Mouse (Mus musculus) intestine, postnatal 0 days (tissue): Measurements from ENCODE around the gene Lrrc51. TPM values are rescaled to one million over a fixed set of nuclear protein-coding genes. Genes with fewer than 3 reads are reported as not detected.

Experiments
- ATAC-seq: fragments of 200-750 bp; cut with Nextera tagmentation; 2 replicates; pipeline ENCODE4 v1.8.0; 2017; ENCODE audit warnings: mild to moderate bottlenecking, moderate TSS enrichment, moderate library complexity
- H3K27ac ChIP-seq: fragments of 300-500 bp; sonication (generic); 2 replicates; pipeline ENCODE4 v1.5.1; 2014; ENCODE audit warnings: mild to moderate bottlenecking, low read depth, low read length, moderate library complexity
- H3K27me3 ChIP-seq: fragments of 300-500 bp; sonication (generic); replicated peaks from 2 replicates; pipeline ENCODE4 v1.6.1; 2014; ENCODE audit warnings: low read length, mixed read lengths; ENCODE audit not compliant: control insufficient read depth, insufficient read depth
- H3K36me3 ChIP-seq: fragments of 300-500 bp; sonication (generic); 2 replicates; pipeline ENCODE4 v1.6.1; 2014; ENCODE audit warnings: mild to moderate bottlenecking, moderate library complexity; ENCODE audit not compliant: control insufficient read depth, insufficient read depth
- H3K4me1 ChIP-seq: fragments of 300-500 bp; sonication (generic); replicated peaks from 2 replicates; pipeline ENCODE4 v1.6.1; 2014; ENCODE audit warnings: antibody characterized with exemption, low read length, mixed read lengths; ENCODE audit not compliant: control insufficient read depth, insufficient read depth
- H3K4me2 ChIP-seq: fragments of 300-500 bp; sonication (generic); replicated peaks from 2 replicates; pipeline ENCODE4 v1.6.1; 2014; ENCODE audit warnings: low read depth, mild to moderate bottlenecking, moderate library complexity
- H3K4me3 ChIP-seq: fragments of 300-500 bp; sonication (generic); 2 replicates; pipeline ENCODE4 v1.5.1; 2014; ENCODE audit warnings: low read depth, low read length
- H3K9ac ChIP-seq: fragments of 300-500 bp; sonication (generic); 2 replicates; pipeline ENCODE4 v1.6.1; 2014; ENCODE audit warnings: mild to moderate bottlenecking, low read depth, low read length
- H3K9me3 ChIP-seq: fragments of 300-500 bp; sonication (generic); 2 replicates; pipeline ENCODE4 v1.6.1; 2016; ENCODE audit warnings: mixed run types; ENCODE audit not compliant: control insufficient read depth
- CTCF ChIP-seq: sonication (generic); IDR thresholded peaks from 2 replicates; pipeline ENCODE4 v1.5.1; 2016; ENCODE audit warnings: low read depth, mild to moderate bottlenecking, control low read depth, antibody characterized with exemption, moderate library complexity
- WGBS: fragments of 180-500 bp; shearing (Covaris S2); extraction: QIAGEN DNeasy Blood & Tissue Kit; methylation state at CpG from one replicate; pipeline ENCODE4 v1.1.7; 2014; 5-methylcytosine and 5-hydroxymethylcytosine counted together
- polyA plus RNA-seq: library from polyadenylated mRNA; unstranded; fragments of >200 nt; fragmentation: Nextera tagmentation; extraction: Ambion mirVana; gene quantifications from 2 replicates; pipeline ENCODE4 v1.2.1, GENCODE M21; 2015

Gene Lrrc51
- polyA plus RNA-seq, 1 experiment from 2014 or later: 3.6 TPM

DNA sequence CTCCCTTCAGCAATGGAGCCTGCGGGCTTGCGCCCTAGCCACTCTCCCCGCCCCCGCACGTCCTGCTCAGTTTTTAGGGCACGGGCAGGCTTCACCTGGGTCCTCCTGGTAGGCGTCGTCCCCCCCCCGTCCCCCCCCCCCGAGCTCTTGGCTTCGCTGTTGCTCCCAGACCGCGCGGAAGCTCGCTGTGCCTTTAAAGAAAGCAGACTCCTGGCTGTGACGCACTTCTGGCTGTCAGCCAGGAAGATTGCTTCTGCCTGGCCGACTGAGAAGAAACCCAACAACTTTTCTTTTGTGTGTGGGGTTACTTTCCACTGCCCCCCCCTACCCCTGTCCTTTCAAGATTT lies 36.7 kb upstream of the Lrrc51 start:
- Histone ChIP-seq H3K27ac (peak overlapping the region; percentile 99), H3K9me3 (no peaks in the 10 kb centered on the region), H3K4me1 (peaks cover 14% of the 10 kb centered on the region), H3K4me3 (peak overlapping the region; percentile 71), H3K9ac (peak overlapping the region; percentile 74), H3K4me2 (peak overlapping the region; percentile 88), H3K27me3 (no peaks in the 10 kb centered on the region), H3K36me3 (no peaks in the 10 kb centered on the region)
- under 1% methylated on average over 13 of the region's 17 CpGs for WGBS
- peak; percentile 74 for ATAC-seq
- no peak for TF ChIP-seq CTCF

GRCm38 (mm10) chr7:101969694-101970428 lies 36.2 kb upstream of the Lrrc51 start:
- TF ChIP-seq CTCF: no peak
- H3K9me3 ChIP-seq: no peaks in the 10 kb centered on the region
- under 1% methylated on average over 45 of the region's 53 CpGs for WGBS
- H3K9ac ChIP-seq: peak overlapping the region; percentile 74
- H3K4me3 ChIP-seq: peak overlapping the region; percentile 71
- H3K4me1 ChIP-seq: peaks cover 14% of the 10 kb centered on the region
- H3K27me3 ChIP-seq: no peaks in the 10 kb centered on the region
- peak; percentile 85 for ATAC-seq
- peak overlapping the region; percentile 88 for H3K4me2 ChIP-seq
- H3K27ac ChIP-seq: peak overlapping the region; percentile 99
- H3K36me3 ChIP-seq: no peaks in the 10 kb centered on the region

DNA sequence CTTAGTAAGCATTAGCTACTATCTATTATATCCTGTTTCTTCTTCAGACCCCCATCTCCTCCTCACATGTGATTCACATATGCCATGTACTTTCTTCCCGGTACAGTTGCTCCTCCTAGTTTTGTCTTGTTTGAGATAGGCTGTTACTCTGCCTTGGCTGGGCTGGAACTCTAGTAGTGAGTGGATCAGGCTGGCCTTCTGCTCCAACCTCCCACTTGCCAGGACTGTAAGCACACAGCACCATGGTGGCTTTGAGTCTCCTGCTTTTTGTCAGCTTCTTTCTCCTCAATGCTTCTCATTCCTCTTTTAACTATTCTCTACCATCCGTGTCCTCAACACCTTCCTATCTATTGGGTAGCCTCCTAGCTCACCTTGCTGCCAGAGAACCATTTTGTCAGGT lies 35.1 kb upstream of the Lrrc51 start:
- Histone ChIP-seq H3K4me2 (peak overlapping the region; percentile 88; the same call in 1 of the 2 replicates), H3K27ac (no peak overlapping the region), H3K4me3 (no peak overlapping the region), H3K9me3 (no peaks in the 10 kb centered on the region), H3K36me3 (no peaks in the 10 kb centered on the region), H3K9ac (no peak overlapping the region), H3K27me3 (no peaks in the 10 kb centered on the region), H3K4me1 (peaks cover 13% of the 10 kb centered on the region)
- WGBS: 60% methylated on average over 2 of the region's 2 CpGs
- no peak for TF ChIP-seq CTCF
- no peak for ATAC-seq

DNA sequence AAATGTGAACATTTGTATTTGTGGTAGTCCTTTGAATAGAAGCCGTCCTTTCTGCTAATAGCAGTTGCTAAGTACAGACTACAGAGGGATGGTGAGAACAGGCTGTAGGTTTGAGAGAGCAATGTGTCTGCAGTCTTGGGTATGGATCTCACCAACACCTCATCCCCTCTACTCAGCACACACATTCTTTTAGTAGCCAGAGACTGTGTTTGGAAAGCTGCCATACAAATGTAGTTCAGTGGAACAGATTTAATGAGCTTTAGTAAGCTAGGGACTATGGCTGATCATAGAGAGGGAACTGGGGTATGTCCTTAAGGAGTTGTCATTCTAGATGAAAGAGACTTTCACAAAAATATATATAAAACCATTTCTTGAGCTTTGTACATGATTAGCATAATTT lies 33.6 kb upstream of the Lrrc51 start:
- Histone ChIP-seq H3K9ac (no peak overlapping the region), H3K4me2 (no peak overlapping the region), H3K27me3 (no peaks in the 10 kb centered on the region), H3K27ac (no peak overlapping the region), H3K4me1 (peaks cover 5% of the 10 kb centered on the region), H3K9me3 (no peaks in the 10 kb centered on the region), H3K4me3 (no peak overlapping the region), H3K36me3 (no peaks in the 10 kb centered on the region)
- ATAC-seq: no peak
- TF ChIP-seq CTCF: no peak
- 97% methylated on average over 1 of the region's 1 CpGs for WGBS

- WGBS: 40% methylated on average over 2 of the region's 2 CpGs
- Histone ChIP-seq H3K27ac (no peak overlapping the region), H3K4me1 (no peaks in the 10 kb centered on the region; the same call in 1 of the 2 replicates), H3K9me3 (no peaks in the 10 kb centered on the region), H3K27me3 (no peaks in the 10 kb centered on the region), H3K9ac (no peak overlapping the region), H3K4me2 (no peak overlapping the region), H3K36me3 (no peaks in the 10 kb centered on the region), H3K4me3 (no peak overlapping the region)
- no peak for TF ChIP-seq CTCF
- ATAC-seq: no peak
These were observed 31.9 kb upstream of the Lrrc51 start for GRCm38 (mm10) chr7:101965606-101966005.

GRCm38 (mm10) chr7:101964551-101964950 lies 30.9 kb upstream of the Lrrc51 start:
- ATAC-seq: peak; percentile 81
- Histone ChIP-seq H3K9ac (no peak overlapping the region), H3K4me3 (no peak overlapping the region), H3K9me3 (no peaks in the 10 kb centered on the region), H3K4me1 (no peaks in the 10 kb centered on the region; the same call in 1 of the 2 replicates), H3K4me2 (no peak overlapping the region), H3K36me3 (no peaks in the 10 kb centered on the region), H3K27ac (peak overlapping the region; percentile 62), H3K27me3 (no peaks in the 10 kb centered on the region)
- no peak for TF ChIP-seq CTCF
- WGBS: 62% methylated on average over 4 of the region's 4 CpGs

DNA sequence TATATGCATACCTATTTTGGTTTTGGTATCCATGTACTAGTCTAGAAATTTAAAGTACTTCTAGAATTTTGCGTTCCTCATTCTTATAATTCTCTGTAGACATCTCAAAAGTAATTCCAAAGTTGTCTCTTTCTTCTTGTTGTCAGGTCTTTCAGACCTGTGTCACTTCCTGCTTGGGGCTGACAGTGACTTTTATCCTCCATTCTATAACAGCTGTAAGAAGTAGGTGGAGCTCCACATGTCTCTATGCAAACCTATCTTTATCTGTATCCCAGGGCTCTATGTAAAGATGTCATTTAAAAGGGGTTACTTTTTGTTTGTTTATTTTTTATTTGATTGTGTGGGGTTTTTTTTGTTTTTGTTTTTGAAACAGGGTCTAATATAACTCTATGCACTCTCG lies 29.9 kb upstream of the Lrrc51 start:
- TF ChIP-seq CTCF: no peak
- no peak overlapping the region for H3K9ac ChIP-seq
- no peaks in the 10 kb centered on the region for H3K9me3 ChIP-seq
- no peak overlapping the region for H3K4me3 ChIP-seq
- no peaks in the 10 kb centered on the region; the same call in 1 of the 2 replicates for H3K4me1 ChIP-seq
- no peak for ATAC-seq
- no peak overlapping the region for H3K4me2 ChIP-seq
- 93% methylated on average over 2 of the region's 2 CpGs for WGBS
- no peaks in the 10 kb centered on the region for H3K36me3 ChIP-seq
- H3K27ac ChIP-seq: no peak overlapping the region
- no peaks in the 10 kb centered on the region for H3K27me3 ChIP-seq
